ENCODE assay signal across 7 mouse cellular contexts in genomic region chr10:128210954-128211353, GRCm38 (mm10). TPM values are rescaled to one million over a fixed set of nuclear protein-coding genes. Genes with fewer than 3 reads are reported as not detected.
DNase-seq lines count a peak whose midpoint lies in the region; ATAC-seq lines count a peak whose summit lies in the region.

No protein-coding gene starts in this region.

- DNase-seq in neural tube, embryonic 11.5 days (ENCODE audit: low spot score): no peak
- no peak for DNase-seq in neural tube, embryonic 10.5 days (ENCODE audit: extremely low spot score, low spot score)
- peak; percentile 23 for DNase-seq in adrenal gland, postnatal 25 days
- DNase-seq in limb, embryonic 10.5 days (ENCODE audit: low spot score): peak; percentile 54
- DNase-seq in embryo, embryonic 10 days (ENCODE audit: low spot score): no peak

- peak; percentile 4; the same call in 1 of the 2 replicates for ATAC-seq in neural tube, embryonic 11.5 days (ENCODE audit: insufficient read depth, low FRiP score, low TSS enrichment)
- 0 out of 2 replicates have a peak, but pooled peaks have one; percentile 6 for ATAC-seq in forebrain, embryonic 16.5 days
- 0 out of 2 replicates have a peak, but pooled peaks have one; percentile 19 for ATAC-seq in monocyte, adult 5-6 weeks (replicated peaks; ENCODE audit: insufficient number of reproducible peaks, low FRiP score, low TSS enrichment, poor library complexity, severe bottlenecking)

- H3K9ac ChIP-seq in neural tube, embryonic 11.5 days (ENCODE audit: low read length): peak overlapping the region; percentile 54
- peak overlapping the region; percentile 67 for H3K9ac ChIP-seq in forebrain, embryonic 16.5 days (replicated peaks; ENCODE audit: low read depth, low read length)

- H3K36me3 ChIP-seq in neural tube, embryonic 11.5 days (ENCODE audit: control insufficient read depth, insufficient read depth, low read length): no peaks in the 10 kb centered on the region
- H3K36me3 ChIP-seq in forebrain, embryonic 16.5 days (ENCODE audit: control insufficient read depth, insufficient read depth): no peaks in the 10 kb centered on the region
- peaks cover 26% of the 10 kb centered on the region for H3K36me3 ChIP-seq in limb, embryonic 10.5 days

- H3K9me3 ChIP-seq in neural tube, embryonic 11.5 days (ENCODE audit: control insufficient read depth, low read length): no peaks in the 10 kb centered on the region
- H3K9me3 ChIP-seq in forebrain, embryonic 16.5 days (ENCODE audit: control insufficient read depth, low read length): no peaks in the 10 kb centered on the region
- H3K9me3 ChIP-seq in limb, embryonic 10.5 days (replicated peaks): no peaks in the 10 kb centered on the region

- H3K4me2 ChIP-seq in neural tube, embryonic 11.5 days (ENCODE audit: low read depth): peak overlapping the region; percentile 88
- peak overlapping the region; percentile 90 for H3K4me2 ChIP-seq in forebrain, embryonic 16.5 days (ENCODE audit: low read length)

- 0 out of 2 replicates have a peak, but pooled peaks cover 5% of the 10 kb centered on the region for H3K27me3 ChIP-seq in neural tube, embryonic 11.5 days (ENCODE audit: control insufficient read depth, insufficient read depth, low read length)
- 0 out of 2 replicates have a peak, but pooled peaks cover 4% of the 10 kb centered on the region for H3K27me3 ChIP-seq in forebrain, embryonic 16.5 days (replicated peaks; ENCODE audit: control insufficient read depth, insufficient read depth, low read length)
- H3K27me3 ChIP-seq in limb, embryonic 10.5 days (ENCODE audit: low read depth, poor library complexity, severe bottlenecking): peaks cover 22% of the 10 kb centered on the region

- 32% methylated on average over 14 of the region's 14 CpGs for WGBS in neural tube, embryonic 11.5 days
- 28% methylated on average over 14 of the region's 14 CpGs for WGBS in forebrain, embryonic 16.5 days
- 34% methylated on average over 14 of the region's 14 CpGs for WGBS in limb, embryonic 10.5 days

- no peak overlapping the region for H3K27ac ChIP-seq in neural tube, embryonic 11.5 days (ENCODE audit: low read depth, low read length)
- no peak overlapping the region for H3K27ac ChIP-seq in forebrain, embryonic 16.5 days (ENCODE audit: low read length)
- peak overlapping the region; percentile 81 for H3K27ac ChIP-seq in limb, embryonic 10.5 days

- H3K4me1 ChIP-seq in neural tube, embryonic 11.5 days (ENCODE audit: control insufficient read depth, insufficient read depth, low read length): peaks cover 7% of the 10 kb centered on the region
- H3K4me1 ChIP-seq in forebrain, embryonic 16.5 days (replicated peaks; ENCODE audit: control insufficient read depth, insufficient read depth, low read length): peaks cover 11% of the 10 kb centered on the region
- peaks cover 18% of the 10 kb centered on the region for H3K4me1 ChIP-seq in limb, embryonic 10.5 days

- H3K4me3 ChIP-seq in neural tube, embryonic 11.5 days (ENCODE audit: low read depth, low read length): peak overlapping the region; percentile 50
- H3K4me3 ChIP-seq in forebrain, embryonic 16.5 days (replicated peaks; ENCODE audit: low read length): peak overlapping the region; percentile 66
- H3K4me3 ChIP-seq in limb, embryonic 10.5 days: peak overlapping the region; percentile 68

RNA-seq across cellular contexts. Expression of gene Spryd4, which starts 0.7 kb away (rescaled TPM):
- 26.2 and 28.0 TPM in 2 replicates for polyA plus RNA-seq in neural tube, embryonic 11.5 days (2014; fragmentation: Nextera tagmentation; extraction: Ambion mirVana)
- total RNA-seq in adrenal gland, postnatal 25 days (2021): 15.3 and 18.0 TPM in 2 replicates
- polyA plus RNA-seq in forebrain, embryonic 16.5 days (2015; fragmentation: Nextera tagmentation; extraction: Ambion mirVana): 16.6 and 18.0 TPM in 2 replicates
- polyA plus RNA-seq in limb, embryonic 10.5 days (2016; fragmentation: Nextera tagmentation; extraction: Ambion mirVana): 33.3 and 34.4 TPM in 2 replicates
- 5.1 to 9.0 TPM (median 7.3 TPM) in 3 replicates for total RNA-seq in monocyte, adult 5-6 weeks (2017)

RNA-seq across cellular contexts. Expression of gene Mip, which starts 14.7 kb away (rescaled TPM):
- polyA plus RNA-seq in neural tube, embryonic 11.5 days (2014; fragmentation: Nextera tagmentation; extraction: Ambion mirVana): not detected in 2 replicates
- total RNA-seq in adrenal gland, postnatal 25 days (2021): not detected in 2 replicates
- not detected in 2 replicates for polyA plus RNA-seq in forebrain, embryonic 16.5 days (2015; fragmentation: Nextera tagmentation; extraction: Ambion mirVana)
- polyA plus RNA-seq in limb, embryonic 10.5 days (2016; fragmentation: Nextera tagmentation; extraction: Ambion mirVana): 0.08 and 0.33 TPM in 2 replicates
- total RNA-seq in monocyte, adult 5-6 weeks (2017): not detected in 3 replicates

RNA-seq across cellular contexts. Expression of gene Gls2, which starts 16.7 kb away (rescaled TPM):
- 1.2 and 1.5 TPM in 2 replicates for polyA plus RNA-seq in neural tube, embryonic 11.5 days (2014; fragmentation: Nextera tagmentation; extraction: Ambion mirVana)
- total RNA-seq in adrenal gland, postnatal 25 days (2021): 1.3 and 5.5 TPM in 2 replicates
- 0.68 and 1.1 TPM in 2 replicates for polyA plus RNA-seq in forebrain, embryonic 16.5 days (2015; fragmentation: Nextera tagmentation; extraction: Ambion mirVana)
- 1.7 and 1.9 TPM in 2 replicates for polyA plus RNA-seq in limb, embryonic 10.5 days (2016; fragmentation: Nextera tagmentation; extraction: Ambion mirVana)
- not detected in 3 replicates for total RNA-seq in monocyte, adult 5-6 weeks (2017)

RNA-seq across cellular contexts. Expression of gene Timeless, which starts 20.9 kb away (rescaled TPM):
- polyA plus RNA-seq in neural tube, embryonic 11.5 days (2014; fragmentation: Nextera tagmentation; extraction: Ambion mirVana): 58.7 and 61.2 TPM in 2 replicates
- total RNA-seq in adrenal gland, postnatal 25 days (2021): 14.1 and 20.7 TPM in 2 replicates
- 29.4 and 32.2 TPM in 2 replicates for polyA plus RNA-seq in forebrain, embryonic 16.5 days (2015; fragmentation: Nextera tagmentation; extraction: Ambion mirVana)
- 127 and 135 TPM in 2 replicates for polyA plus RNA-seq in limb, embryonic 10.5 days (2016; fragmentation: Nextera tagmentation; extraction: Ambion mirVana)
- 6.0 to 13.5 TPM (median 9.7 TPM) in 3 replicates for total RNA-seq in monocyte, adult 5-6 weeks (2017)

RNA-seq across cellular contexts. Expression of gene Rbms2, which starts 30.9 kb away (rescaled TPM):
- polyA plus RNA-seq in neural tube, embryonic 11.5 days (2014; fragmentation: Nextera tagmentation; extraction: Ambion mirVana): 17.9 and 19.9 TPM in 2 replicates
- total RNA-seq in adrenal gland, postnatal 25 days (2021): 84.6 and 85.7 TPM in 2 replicates
- polyA plus RNA-seq in forebrain, embryonic 16.5 days (2015; fragmentation: Nextera tagmentation; extraction: Ambion mirVana): 8.5 and 9.5 TPM in 2 replicates
- 26.4 and 32.5 TPM in 2 replicates for polyA plus RNA-seq in limb, embryonic 10.5 days (2016; fragmentation: Nextera tagmentation; extraction: Ambion mirVana)
- total RNA-seq in monocyte, adult 5-6 weeks (2017): 2.2 to 23.9 TPM (median 6.5 TPM) in 3 replicates

Comparison
In these comparisons a context has a peak if more than half of its experiments do, and no peak if none do; other contexts are left out.
1. DNase-seq: peak in adrenal gland, postnatal 25 days (single experiment) and limb, embryonic 10.5 days (single experiment); none in neural tube, embryonic 11.5 days (single experiment), neural tube, embryonic 10.5 days (single experiment) and embryo, embryonic 10 days (single experiment).
2. Peak in every context shown above with its lines, with median percentiles within 50 percentile points of each other: ATAC-seq and H3K4me3 ChIP-seq.